Mouse (Mus musculus): Measurements from ENCODE around the gene Afap1l2. TPM values are rescaled to one million over a fixed set of nuclear protein-coding genes. Genes with fewer than 3 reads are reported as not detected.

Afap1l2 gene
- total RNA-seq (2021), result 10 to 100 TPM; 12.2 to 27.4 TPM
- long read RNA-seq, experiment 1, transcript Afap1l2-202 (19 exons, 3,531 nt), result major isoform, 7 of 11 reads
- long read RNA-seq, experiment 1, partial matches to known transcripts, result 1 of 11 reads
- long read RNA-seq, experiment 1, other reads (novel, unspliced or antisense), result 3 of 11 reads
- long read RNA-seq, experiment 2, partial matches to known transcripts, result 2 of 7 reads
- long read RNA-seq, experiment 2, other reads (novel, unspliced or antisense), result 2 of 7 reads

- DNase-seq, result peak; percentile 81 to 86
Measured at GRCm38 (mm10) chr19:57007781-57008710, at the start of gene Afap1l2. Gene Afap1l2, minus strand, starts transcription at chr19:57008228.

- no peak for DNase-seq
Measured at GRCm38 (mm10) chr19:57057568-57057967, 49.5 kb upstream of the Afap1l2 start.

GRCm38 (mm10) chr19:57055215-57056120 lies 47.4 kb upstream of the Afap1l2 start:
- peak; percentile 80 to 85 for DNase-seq

- DNase-seq, result no peak
Measured at GRCm38 (mm10) chr19:57052959-57053358, 44.9 kb upstream of the Afap1l2 start.

GRCm38 (mm10) chr19:57052016-57052415 lies 44.0 kb upstream of the Afap1l2 start:
- DNase-seq, result no peak

GRCm38 (mm10) chr19:57049592-57050090 lies 41.6 kb upstream of the Afap1l2 start:
- DNase-seq, result no peak

GRCm38 (mm10) chr19:57047671-57048320 lies 39.8 kb upstream of the Afap1l2 start:
- DNase-seq, result peak in 1 of 2 experiments; percentile 3

GRCm38 (mm10) chr19:57039258-57039657 lies 31.2 kb upstream of the Afap1l2 start:
- no peak for DNase-seq

GRCm38 (mm10) chr19:57036860-57037259 lies 28.8 kb upstream of the Afap1l2 start:
- no peak for DNase-seq

GRCm38 (mm10) chr19:57031582-57031981 lies 23.6 kb upstream of the Afap1l2 start:
- DNase-seq, result peak; percentile 74 to 79

GRCm38 (mm10) chr19:57029461-57029860 lies 21.4 kb upstream of the Afap1l2 start:
- DNase-seq, result no peak

- DNase-seq, result peak in 1 of 2 experiments; percentile 28
Measured at GRCm38 (mm10) chr19:57028327-57029179, 20.5 kb upstream of the Afap1l2 start.

- no peak for DNase-seq
Measured at GRCm38 (mm10) chr19:57026501-57026900, 18.5 kb upstream of the Afap1l2 start.

- no peak for DNase-seq
Measured at GRCm38 (mm10) chr19:57017785-57018179, 9.8 kb upstream of the Afap1l2 start.

- DNase-seq, result peak in 1 of 2 experiments; percentile 18
Measured at GRCm38 (mm10) chr19:57016995-57017784, 9.2 kb upstream of the Afap1l2 start.

GRCm38 (mm10) chr19:57014808-57015207 lies 6.8 kb upstream of the Afap1l2 start:
- DNase-seq, result peak; percentile 36 to 44

- peak; percentile 63 for DNase-seq
Measured at GRCm38 (mm10) chr19:57013271-57013677, 5.2 kb upstream of the Afap1l2 start.

GRCm38 (mm10) chr19:57012068-57012467 lies 4.0 kb upstream of the Afap1l2 start:
- no peak for DNase-seq

- no peak for DNase-seq
Measured at GRCm38 (mm10) chr19:57010064-57010463, 2.0 kb upstream of the Afap1l2 start.
